Mouse (Mus musculus) cortical plate, adult 2 months (tissue): ENCODE data around the gene Gm17509. TPM values are rescaled to one million over a fixed set of nuclear protein-coding genes. Genes with fewer than 3 reads are reported as not detected.

Experiments used
- H3K27ac ChIP-seq: fragments of 200-500 bp; 2 replicates; pipeline ENCODE4 v1.5.1; 2012; ENCODE audit warnings: low read length, control low read depth, inconsistent platforms; ENCODE audit not compliant: insufficient read depth
- H3K4me1 ChIP-seq: fragments of 200-500 bp; 2 replicates; pipeline ENCODE4 v1.6.1; 2011; ENCODE audit warnings: low read length; ENCODE audit not compliant: control insufficient read depth, insufficient read depth
- H3K4me3 ChIP-seq: fragments of 200-500 bp; 2 replicates; pipeline ENCODE4 v1.5.1; 2011; ENCODE audit warnings: mild to moderate bottlenecking, low read length, control low read depth; ENCODE audit not compliant: insufficient read depth
- CTCF ChIP-seq: fragments of 200-500 bp; IDR thresholded peaks from 2 replicates; pipeline ENCODE4 v1.5.1; 2011; ENCODE audit warnings: mild to moderate bottlenecking, control low read depth, low read length; ENCODE audit not compliant: insufficient read depth; ENCODE audit errors: extremely low read depth
- POLR2A ChIP-seq: fragments of 200-500 bp; IDR thresholded peaks from 2 replicates; pipeline ENCODE4 v1.6.1; 2011; ENCODE audit warnings: mild to moderate bottlenecking, low read length, control low read depth; ENCODE audit not compliant: insufficient read depth; ENCODE audit errors: extremely low read depth
- polyA plus RNA-seq: library from polyadenylated mRNA; depleted of rRNA; stranded (reverse); fragments of >200 nt; gene quantifications from 2 replicates; pipeline ENCODE4 v1.2.3, GENCODE M21; 2012

Gm17509 gene
- polyA plus RNA-seq, 1 experiment = 1.5 TPM

- Histone ChIP-seq H3K27ac (no peak overlapping the region), H3K4me3 (no peak overlapping the region), H3K4me1 (peaks cover 2% of the 10 kb centered on the region; the same call in 1 of the 2 replicates)
- no peak for TF ChIP-seq POLR2A
- TF ChIP-seq CTCF = no peak
Measured at GRCm38 (mm10) chr13:117211386-117211875, 9.4 kb downstream of the Gm17509 start.

DNA sequence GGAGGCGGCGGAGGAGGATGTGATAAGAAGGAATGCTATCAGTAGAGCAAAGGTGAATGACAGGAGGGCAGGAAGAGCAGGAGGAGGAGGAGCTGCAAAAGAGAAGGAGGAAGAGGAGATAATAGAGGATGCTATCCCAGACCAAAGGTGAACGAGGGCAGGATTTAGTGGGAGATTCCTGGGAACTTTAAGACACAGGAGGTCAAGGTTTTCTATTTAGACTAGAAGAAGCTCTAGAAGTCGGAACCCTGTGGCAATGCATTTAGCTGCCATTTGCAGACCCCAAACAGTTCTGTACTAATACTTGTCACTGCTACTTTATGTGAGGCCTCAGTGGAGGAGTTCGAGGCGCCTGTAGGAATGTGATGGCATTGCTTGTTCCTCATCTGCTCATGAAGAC, 12.6 kb downstream of the Gm17509 start, which contains the start of gene Emb:
Gene Emb, plus strand, starts transcription at position 301 of the 400 bp plus-strand sequence.
- Histone ChIP-seq H3K4me3 (no peak within 1 kb of the TSS), H3K4me1 (no peaks in the 10 kb centered on the region), H3K27ac (no peak within 1 kb of the TSS)
- TF ChIP-seq CTCF (no peak), POLR2A (no peak)

DNA sequence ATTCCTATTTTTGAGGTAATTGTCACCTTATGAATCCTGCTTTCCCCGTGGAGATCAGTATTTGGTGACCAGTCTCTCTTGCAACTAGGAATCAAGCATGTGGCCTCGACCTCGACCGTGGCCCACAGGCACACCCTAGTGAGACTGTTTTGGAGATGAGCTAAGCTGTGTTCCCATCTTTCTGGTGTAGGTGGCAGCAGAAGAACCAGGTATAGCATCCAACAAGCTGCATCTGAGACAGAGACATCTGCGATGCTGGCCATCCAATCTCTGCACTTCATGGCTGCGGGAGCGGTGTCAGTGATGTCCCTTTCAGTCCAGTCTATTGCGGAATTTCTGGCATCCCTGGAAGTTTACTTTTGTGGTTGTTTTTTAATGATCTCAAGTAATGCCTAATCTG, 14.8 kb downstream of the Gm17509 start:
- Histone ChIP-seq H3K4me1 (no peaks in the 10 kb centered on the region), H3K27ac (no peak overlapping the region), H3K4me3 (no peak overlapping the region)
- TF ChIP-seq CTCF = no peak
- no peak for TF ChIP-seq POLR2A

DNA sequence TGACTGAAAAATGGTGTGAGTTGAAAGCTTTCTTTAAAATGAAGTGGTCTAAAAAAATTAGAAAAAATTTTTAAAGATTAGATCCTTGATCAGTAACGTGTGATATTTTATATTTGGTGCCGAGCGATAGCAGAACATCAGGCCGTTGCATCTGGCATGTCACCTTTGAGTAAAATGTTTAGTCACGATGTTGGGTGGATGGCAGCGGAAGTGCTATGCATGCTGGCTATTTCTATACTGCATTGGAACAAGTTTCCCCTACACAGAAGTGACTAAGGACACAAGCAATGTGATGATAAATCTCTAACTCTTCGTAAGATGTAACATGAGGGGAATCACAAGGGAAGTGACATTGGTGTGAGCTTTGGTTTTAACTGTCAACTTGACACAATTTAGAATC, 16.2 kb downstream of the Gm17509 start:
- no peak overlapping the region for H3K27ac ChIP-seq
- no peak overlapping the region for H3K4me3 ChIP-seq
- TF ChIP-seq POLR2A (no peak), CTCF (no peak)
- no peaks in the 10 kb centered on the region for H3K4me1 ChIP-seq

DNA sequence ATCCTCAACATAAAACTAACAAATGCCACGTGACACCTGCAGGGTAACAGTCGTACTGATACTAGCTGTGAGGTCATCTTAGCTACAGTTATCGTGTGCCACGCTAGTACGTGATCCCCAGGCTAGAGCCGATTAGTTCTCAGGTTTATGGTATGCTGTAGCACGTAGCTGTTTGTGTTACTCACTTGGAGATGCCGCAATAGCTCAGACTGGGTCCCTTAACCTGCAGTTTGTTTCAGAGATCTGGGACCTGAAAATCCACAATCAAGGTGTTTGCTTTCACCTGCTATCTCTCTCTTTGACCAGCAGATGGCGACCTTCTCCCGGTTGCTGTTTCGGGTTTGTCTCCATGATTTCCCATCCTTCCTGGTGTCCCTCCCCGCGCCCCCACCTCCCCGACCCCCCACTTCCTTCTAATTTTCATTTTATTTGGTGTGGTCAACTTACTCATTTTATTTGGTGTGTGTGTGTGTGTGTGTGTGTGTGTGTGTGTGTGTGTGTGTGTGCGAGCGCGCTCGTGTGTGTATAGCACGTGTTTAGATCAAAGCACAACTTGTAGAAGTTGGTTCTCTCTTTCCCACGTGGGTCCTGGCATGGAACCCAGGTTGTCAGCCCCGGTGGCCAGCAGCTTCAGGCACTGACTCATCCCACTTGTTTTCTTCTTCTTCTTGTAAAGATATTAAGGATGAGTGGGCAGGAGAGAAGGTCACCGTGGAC, 18.0 kb downstream of the Gm17509 start:
- TF ChIP-seq CTCF (peak; percentile 78), POLR2A (no peak)
- Histone ChIP-seq H3K4me1 (no peaks in the 10 kb centered on the region), H3K4me3 (no peak overlapping the region), H3K27ac (no peak overlapping the region)

DNA sequence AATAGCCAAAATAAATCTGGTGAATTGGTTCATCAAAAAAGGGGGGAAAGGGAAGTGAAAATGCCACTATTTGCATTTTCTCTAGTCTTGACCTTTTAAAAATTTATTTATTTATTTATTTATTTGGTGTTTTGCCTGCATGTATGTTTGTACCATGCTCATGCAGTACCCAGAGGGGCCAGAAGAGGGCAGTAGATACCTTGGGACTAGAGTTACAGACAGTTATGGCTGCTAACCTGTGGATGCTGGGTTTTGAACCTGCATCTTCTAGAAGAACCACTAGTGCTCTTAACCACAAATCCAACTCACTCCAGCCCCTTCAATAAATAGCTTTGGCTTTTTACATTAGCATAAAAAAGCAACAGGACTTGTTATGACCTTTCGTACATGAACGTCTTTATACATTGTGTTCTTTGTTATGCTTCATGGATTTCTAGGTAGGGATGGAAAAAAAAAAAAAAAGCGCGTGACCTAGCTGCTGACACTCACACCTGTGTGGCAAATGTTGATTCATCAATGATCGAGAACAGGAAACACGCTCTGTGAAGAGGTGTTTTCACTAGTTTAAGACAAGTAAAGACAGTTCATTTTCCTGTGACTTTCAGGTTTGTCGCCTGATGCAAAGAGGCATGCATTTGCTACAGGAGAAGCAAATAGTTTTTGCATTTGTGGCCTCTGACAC, 22.3 kb downstream of the Gm17509 start:
- no peaks in the 10 kb centered on the region for H3K4me1 ChIP-seq
- TF ChIP-seq POLR2A (no peak), CTCF (peak; percentile 70)

DNA sequence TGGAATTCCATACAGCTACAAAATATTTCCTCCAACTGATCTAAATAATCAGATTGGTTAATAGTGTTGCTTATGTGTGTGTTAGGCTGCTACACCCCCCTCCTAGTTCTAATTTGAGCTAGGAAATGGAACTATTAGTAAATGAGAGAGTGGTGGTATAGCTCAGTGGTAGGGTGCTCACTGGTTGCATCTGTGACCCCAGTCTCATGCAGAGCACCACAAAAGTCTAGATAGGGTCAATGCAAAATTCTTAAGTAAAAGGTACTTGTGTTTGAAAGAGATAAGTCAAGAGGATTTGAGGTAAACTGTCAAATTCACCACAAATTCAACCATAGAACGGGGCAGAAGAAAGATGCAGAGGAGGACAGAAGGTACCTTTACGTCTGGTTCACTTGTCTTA, 23.2 kb downstream of the Gm17509 start:
- Histone ChIP-seq H3K27ac (no peak overlapping the region), H3K4me3 (no peak overlapping the region), H3K4me1 (no peaks in the 10 kb centered on the region)
- TF ChIP-seq CTCF (no peak), POLR2A (no peak)

More for the DNA sequence above, 22.3 kb downstream of the Gm17509 start:
- H3K4me3 ChIP-seq = no peak overlapping the region
- no peak overlapping the region for H3K27ac ChIP-seq

DNA sequence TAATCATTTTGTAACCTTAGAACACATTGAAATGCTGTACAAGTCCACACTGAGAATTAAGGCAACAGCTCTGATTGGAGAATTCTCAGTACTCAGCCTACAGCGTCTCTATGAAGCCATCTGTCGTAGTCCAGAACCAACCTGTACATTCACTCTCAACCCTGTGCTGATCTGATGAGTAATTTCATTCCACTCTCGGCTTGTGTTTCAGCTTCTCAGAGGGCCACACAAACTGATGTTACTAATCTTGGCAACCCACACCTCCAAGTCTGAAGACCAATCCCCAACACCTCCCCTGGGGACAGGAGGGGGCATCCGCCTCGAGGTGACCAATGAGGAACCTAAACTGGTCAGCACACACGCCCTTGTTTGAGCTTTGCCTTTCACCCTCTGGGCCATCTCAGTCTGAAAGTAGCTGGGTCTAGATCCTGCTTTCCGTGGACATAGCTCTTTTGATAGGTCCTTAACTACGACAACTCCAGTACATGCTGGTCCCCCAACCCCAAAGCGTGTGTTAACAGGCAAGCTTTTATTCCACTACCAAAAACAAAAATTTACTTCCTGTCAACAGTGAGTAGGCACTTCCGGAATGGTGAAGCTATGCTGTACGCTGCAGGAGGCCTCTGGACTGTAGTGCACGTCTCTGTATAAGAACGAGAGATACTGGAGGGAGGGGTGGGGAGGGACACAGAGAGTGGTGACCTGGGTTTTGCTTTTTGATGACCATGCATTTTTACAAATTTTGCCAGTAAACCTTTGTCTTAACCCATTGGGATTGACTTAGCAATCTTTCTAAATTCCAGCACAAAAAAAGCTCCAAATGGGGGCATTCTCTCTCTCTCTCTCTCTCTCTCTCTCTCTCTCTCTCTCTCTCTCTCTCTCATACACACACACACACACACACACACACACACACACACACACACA, 25.0 kb downstream of the Gm17509 start:
- TF ChIP-seq CTCF (no peak), POLR2A (no peak)

DNA sequence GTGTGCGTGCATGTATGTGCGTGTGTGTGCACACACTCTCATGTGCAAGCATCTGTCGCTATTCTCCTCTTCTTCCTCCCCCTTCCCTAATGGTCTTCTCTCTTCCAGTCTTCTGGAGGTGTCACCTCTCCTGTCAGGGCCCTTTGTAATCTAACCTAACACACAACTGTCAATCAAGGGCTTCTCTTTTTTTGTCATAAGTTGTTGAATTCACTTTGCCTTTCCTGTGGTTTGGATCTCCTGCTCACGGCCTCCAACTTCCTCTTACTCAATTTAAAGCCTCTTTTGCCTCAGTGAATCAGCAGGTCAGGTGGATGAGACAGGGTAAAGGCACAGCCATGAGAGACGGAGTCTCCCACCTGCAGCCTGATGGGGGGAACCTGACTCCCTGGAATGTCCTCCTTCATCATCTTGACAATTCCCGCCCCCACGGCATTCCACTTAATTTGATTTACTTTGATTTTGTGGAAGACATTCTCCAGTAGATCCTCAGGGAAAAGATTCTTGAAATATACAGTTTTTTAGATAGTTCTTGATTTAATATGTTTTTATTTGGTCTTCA, 27.4 kb downstream of the Gm17509 start:
- Histone ChIP-seq H3K4me1 (no peaks in the 10 kb centered on the region), H3K27ac (no peak overlapping the region), H3K4me3 (no peak overlapping the region)
- no peak for TF ChIP-seq CTCF
- no peak for TF ChIP-seq POLR2A

More for the DNA sequence above, 25.0 kb downstream of the Gm17509 start:
- H3K27ac ChIP-seq = no peak overlapping the region
- no peaks in the 10 kb centered on the region for H3K4me1 ChIP-seq
- H3K4me3 ChIP-seq = no peak overlapping the region
